ENCODE assay signal across 9 mouse cellular contexts in genomic region chr2:71547829-71548228, GRCm38 (mm10). TPM values are rescaled to one million over a fixed set of nuclear protein-coding genes. Genes with fewer than 3 reads are reported as not detected.
DNase-seq lines count a peak whose midpoint lies in the region; ATAC-seq and TF ChIP-seq lines count a peak whose summit lies in the region.
"Had no signal": no experiment of that assay in that cellular context is flagged by ENCODE, and none has a peak within 500 bp of the region (broad histone marks: within the 10 kb centered on the region; RNA-seq: fewer than 3 reads in every experiment).

No protein-coding gene starts in this region.

- no peaks in the 10 kb centered on the region for H3K36me3 ChIP-seq in embryonic facial prominence, embryonic 14.5 days (ENCODE audit: control insufficient read depth, insufficient read depth, low read length)
- no peaks in the 10 kb centered on the region for H3K36me3 ChIP-seq in thymus, adult 2 months (ENCODE audit: control insufficient read depth, insufficient read depth, low read length)
- H3K36me3 ChIP-seq: liver, embryonic 15.5 days had no signal

- no peak overlapping the region for H3K27ac ChIP-seq in embryonic facial prominence, embryonic 14.5 days (replicated peaks; ENCODE audit: low read depth, low read length)
- H3K27ac ChIP-seq in thymus, adult 2 months (ENCODE audit: control insufficient read depth, insufficient read depth, low read length) = no peak overlapping the region
- H3K27ac ChIP-seq: liver, embryonic 15.5 days had no signal

- H3K9ac ChIP-seq in embryonic facial prominence, embryonic 14.5 days (ENCODE audit: low read depth, low read length) = no peak overlapping the region
- H3K9ac ChIP-seq: liver, embryonic 15.5 days had no signal

- H3K4me3 ChIP-seq in embryonic facial prominence, embryonic 14.5 days (ENCODE audit: low read depth, low read length) = no peak overlapping the region
- no peak overlapping the region for H3K4me3 ChIP-seq in thymus, adult 2 months (ENCODE audit: control insufficient read depth, insufficient read depth, low read length)
- H3K4me3 ChIP-seq: liver, embryonic 15.5 days had no signal

- peaks cover 10% of the 10 kb centered on the region for H3K4me1 ChIP-seq in embryonic facial prominence, embryonic 14.5 days (ENCODE audit: control insufficient read depth, insufficient read depth, low read length)
- peaks cover 18% of the 10 kb centered on the region for H3K4me1 ChIP-seq in thymus, adult 2 months (replicated peaks; ENCODE audit: control insufficient read depth, insufficient read depth, low read length)

- peak; percentile 80; the same call in 1 of the 2 replicates for TF ChIP-seq CTCF in thymus, adult 2 months (IDR thresholded peaks at IDR 0.05; ENCODE audit: borderline replicate concordance, control insufficient read depth, extremely low read depth, insufficient read depth, low read length, poor library complexity)

- no peaks in the 10 kb centered on the region for H3K9me3 ChIP-seq in embryonic facial prominence, embryonic 14.5 days (ENCODE audit: control insufficient read depth, low read length)
- H3K9me3 ChIP-seq: liver, embryonic 15.5 days had no signal

- no peak for TF ChIP-seq POLR2A in thymus, adult 2 months (IDR thresholded peaks at IDR 0.05; ENCODE audit: control insufficient read depth, extremely low read depth, insufficient read depth, low read length, poor library complexity)

- no peak overlapping the region for H3K4me2 ChIP-seq in embryonic facial prominence, embryonic 14.5 days (ENCODE audit: low read depth, low read length)
- H3K4me2 ChIP-seq: liver, embryonic 15.5 days had no signal

- 0 out of 2 replicates have a peak, but pooled peaks have one; percentile 54 for ATAC-seq in embryonic facial prominence, embryonic 14.5 days (ENCODE audit: low read depth)

- intact Hi-C loops in heart, postnatal 25 days (cut with DNase I) = loop anchor here (2.0 to 10.0 kb wide), 4 partner anchors 17 to 393 kb away; partner anchors contain the start of gene Metap1d

- DNase-seq in heart, adult 11 months = peak; percentile 94
- no peak for DNase-seq in heart, postnatal 25 days (ENCODE audit: low spot score)
- DNase-seq in 416B (ENCODE audit: low read depth) = peak; percentile 73
- peak; percentile 68 to 89 for DNase-seq in adrenal gland, adult (ENCODE audit: inconsistent age in 2 of 2, low spot score in 1 of 2)
- DNase-seq in embryonic facial prominence, embryonic 14.5 days (ENCODE audit: low spot score) = peak; percentile 85
- peak; percentile 79 for DNase-seq in kidney, postnatal 14 days
- DNase-seq in mesoderm, embryonic 11.5 days (ENCODE audit: low read depth, low spot score) = peak; percentile 90
- DNase-seq in thymus, adult 2 months = peak; percentile 75

- WGBS in embryonic facial prominence, embryonic 14.5 days = 4% methylated on average over 8 of the region's 8 CpGs
- 4% methylated on average over 8 of the region's 8 CpGs for WGBS in thymus, adult 2 months

- peaks cover 78% of the 10 kb centered on the region for H3K27me3 ChIP-seq in embryonic facial prominence, embryonic 14.5 days (replicated peaks; ENCODE audit: control insufficient read depth, insufficient read depth, low read length)
- peaks cover 50% of the 10 kb centered on the region for H3K27me3 ChIP-seq in thymus, adult 2 months (ENCODE audit: control insufficient read depth, insufficient read depth, low read length)

RNA-seq across cellular contexts. Expression of gene Dlx2, which starts 1.3 kb away (rescaled TPM):
- total RNA-seq in heart, postnatal 25 days (2021) = not detected
- polyA plus RNA-seq in embryonic facial prominence, embryonic 14.5 days (2014; fragmentation: Nextera tagmentation; extraction: Ambion mirVana) = 5.5 and 5.7 TPM in 2 replicates
- polyA plus RNA-seq in thymus, adult 2 months (2012; rRNA removed) = 0.12 and 0.17 TPM in 2 replicates

RNA-seq across cellular contexts. Expression of gene Dlx1, which starts 19.9 kb away (rescaled TPM):
- total RNA-seq in heart, postnatal 25 days (2021) = under 1 TPM; 0.14 to 0.99 TPM
- polyA plus RNA-seq in embryonic facial prominence, embryonic 14.5 days (2014; fragmentation: Nextera tagmentation; extraction: Ambion mirVana) = 13.1 and 15.2 TPM in 2 replicates
- polyA plus RNA-seq in thymus, adult 2 months (2012; rRNA removed) = 0.78 and 0.99 TPM in 2 replicates
